Mouse (Mus musculus): ENCODE data around the gene Rita1.

DNA sequence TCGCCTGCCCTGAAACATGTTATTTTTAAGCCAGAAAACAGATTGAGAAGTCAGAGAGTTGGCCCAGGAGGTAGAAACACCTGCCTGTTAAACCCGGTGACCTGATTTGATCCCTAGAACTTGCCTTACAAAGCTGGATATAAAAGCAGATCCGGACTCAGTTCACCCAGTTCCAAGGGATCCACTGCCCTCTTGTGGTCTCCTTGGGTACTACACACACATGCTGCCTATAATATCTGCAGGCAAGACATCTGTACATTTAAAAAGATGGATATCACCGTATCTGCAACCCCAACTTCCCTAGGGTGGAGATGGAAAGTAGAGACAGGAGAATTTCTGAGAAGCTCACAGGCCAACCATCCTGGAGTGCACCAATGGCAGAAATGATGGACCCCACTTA lies 3.5 kb upstream of the Rita1 start:
- TF ChIP-seq CTCF (IDR thresholded peaks at IDR 0.05; ENCODE audit: low read depth) (peak; percentile 77), EP300 (IDR thresholded peaks at IDR 0.05; ENCODE audit: low read depth) (no peak)
